Mouse (Mus musculus): Measurements from ENCODE around the gene Emc7.

The Emc7 gene

DNA sequence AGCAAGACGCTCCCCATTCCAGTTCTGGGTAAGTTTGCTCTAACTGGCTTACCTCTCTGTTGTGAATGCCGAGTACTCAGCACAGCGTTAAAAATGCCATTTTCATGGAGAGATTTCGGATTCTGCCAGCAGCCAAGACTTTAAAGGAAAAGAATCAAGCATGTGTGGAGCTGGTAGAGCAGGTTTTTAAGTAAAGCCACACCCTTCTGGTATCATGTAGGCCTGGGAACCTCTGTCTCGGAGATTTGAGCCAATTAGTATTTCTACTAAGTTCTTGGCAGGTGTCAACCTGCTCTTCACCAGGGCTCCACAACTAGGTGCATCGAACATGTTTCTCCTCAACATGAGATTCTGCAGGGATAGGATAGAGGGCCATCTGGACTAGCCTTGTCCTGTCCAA is 21.8 kb downstream of the Emc7 start:
- no peak for DNase-seq (ENCODE audit: low spot score)

DNA sequence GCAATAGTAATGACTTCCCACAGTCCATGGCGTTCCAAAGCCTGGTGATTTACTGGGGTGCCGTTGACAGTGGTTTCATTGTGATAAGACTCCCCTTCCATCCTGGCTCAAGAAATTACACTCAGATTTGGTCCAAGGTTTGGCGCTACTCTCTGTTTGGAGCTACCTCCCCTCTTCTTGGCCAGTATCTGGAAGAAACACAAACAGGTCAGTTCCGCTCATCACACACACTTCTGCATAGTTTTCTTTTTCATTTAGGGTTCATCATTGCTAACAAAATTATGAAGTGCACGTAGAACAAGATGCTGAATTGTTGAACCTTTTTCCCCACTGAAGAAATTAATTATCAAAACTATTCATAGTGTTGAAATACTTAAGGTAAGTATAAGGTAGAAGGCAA is 25.9 kb downstream of the Emc7 start, which contains the start of gene Chrm5:
Gene Chrm5, minus strand, starts transcription at position 101 of the 400 bp plus-strand sequence.
- no peak for DNase-seq (ENCODE audit: low spot score)

DNA sequence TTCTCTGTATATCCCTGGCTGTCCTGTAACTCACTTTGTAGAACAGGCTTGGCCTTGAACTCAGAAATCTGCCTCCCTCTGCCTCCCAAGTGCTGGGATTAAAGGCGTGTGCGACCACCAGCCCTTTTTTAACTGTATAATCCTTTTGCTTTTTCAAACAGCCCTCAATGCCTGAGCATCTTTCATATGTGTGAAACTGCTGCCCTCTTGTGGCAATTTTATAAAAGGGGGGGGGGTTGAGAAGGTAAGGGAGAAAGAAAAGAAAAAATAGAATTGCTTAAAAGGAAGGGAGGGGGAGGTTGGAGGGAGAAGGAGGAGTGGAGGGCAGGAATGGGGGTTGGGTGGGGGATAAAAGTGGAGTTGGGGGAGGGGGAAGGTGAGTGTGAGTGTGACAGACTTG is 26.8 kb downstream of the Emc7 start:
- peak; percentile 29 for DNase-seq (ENCODE audit: low spot score)

DNA sequence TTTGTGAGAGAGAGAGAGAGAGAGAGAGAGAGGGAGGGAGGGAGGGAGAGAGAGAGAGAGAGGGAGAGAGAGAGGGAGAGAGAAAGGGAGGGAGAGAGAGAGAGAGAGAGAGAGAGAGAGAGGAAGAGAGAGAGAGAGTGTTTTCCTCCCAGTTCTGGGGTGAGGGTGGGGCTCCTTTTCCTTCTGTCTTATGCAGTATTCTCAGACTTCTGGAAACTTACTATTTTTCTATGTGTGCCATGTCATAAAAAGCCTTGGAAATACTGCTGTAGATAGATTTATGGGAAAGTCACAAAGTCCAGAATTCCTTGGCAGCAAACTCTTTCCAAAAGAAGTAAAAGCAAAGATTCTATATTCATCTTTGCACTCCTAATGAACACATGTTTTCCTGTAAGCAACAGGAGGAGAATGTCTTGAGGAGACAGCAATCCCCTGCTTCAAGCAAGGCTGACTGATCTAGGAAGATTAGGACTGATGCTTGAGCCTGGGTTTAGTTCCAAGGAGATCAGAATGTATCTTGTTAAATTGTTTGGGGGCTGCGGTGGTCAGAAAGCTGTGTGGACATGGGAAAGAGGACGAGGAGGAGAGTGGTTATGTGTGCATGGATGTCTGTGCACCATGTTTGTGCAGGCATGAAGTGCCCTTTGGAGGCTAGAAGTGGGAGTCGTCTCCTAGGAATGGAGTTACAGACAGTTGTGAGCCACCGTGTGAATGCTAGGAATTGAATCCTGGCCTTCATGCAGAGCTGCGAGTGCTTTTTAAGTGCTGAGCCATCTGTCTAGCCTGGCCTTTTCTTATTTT is 27.9 kb downstream of the Emc7 start:
- DNase-seq (ENCODE audit: low spot score), result no peak

DNA sequence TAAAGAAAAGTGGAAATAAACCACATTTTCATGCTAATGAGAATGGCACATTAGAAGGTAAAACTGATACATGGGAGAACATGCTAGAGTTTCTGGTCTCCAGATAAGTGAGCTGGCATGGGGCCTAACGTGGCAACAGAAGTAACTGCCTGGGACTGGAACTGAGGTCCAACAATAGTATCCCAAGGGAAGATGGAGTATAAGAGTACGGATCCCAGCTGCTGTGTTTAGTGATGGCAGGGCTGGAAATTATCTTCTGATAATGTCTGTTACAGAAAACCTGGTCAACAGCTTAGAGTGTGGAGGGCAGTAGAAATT is 28.5 kb downstream of the Emc7 start:
- no peak for DNase-seq (ENCODE audit: low spot score)

DNA sequence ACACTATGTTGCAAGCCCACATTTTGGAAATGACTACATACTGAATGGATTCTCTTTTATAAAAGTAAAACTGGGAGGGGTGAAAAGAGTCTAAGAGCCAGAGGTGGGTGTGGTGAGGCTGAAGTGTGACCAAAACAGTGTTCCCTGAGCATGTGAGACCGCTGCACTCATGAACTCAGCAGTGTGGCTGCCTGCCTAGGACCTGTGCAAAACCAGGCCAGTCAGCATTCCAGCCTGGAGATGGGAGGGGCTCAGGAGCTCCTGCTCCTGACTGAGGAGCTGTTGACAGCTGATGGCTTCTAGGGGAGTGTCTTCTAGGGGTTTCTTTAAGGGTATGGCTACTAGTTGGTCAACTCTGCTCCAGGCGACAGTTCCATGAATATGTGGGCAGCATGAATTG is 30.1 kb downstream of the Emc7 start:
- no peak for DNase-seq (ENCODE audit: low spot score)

DNA sequence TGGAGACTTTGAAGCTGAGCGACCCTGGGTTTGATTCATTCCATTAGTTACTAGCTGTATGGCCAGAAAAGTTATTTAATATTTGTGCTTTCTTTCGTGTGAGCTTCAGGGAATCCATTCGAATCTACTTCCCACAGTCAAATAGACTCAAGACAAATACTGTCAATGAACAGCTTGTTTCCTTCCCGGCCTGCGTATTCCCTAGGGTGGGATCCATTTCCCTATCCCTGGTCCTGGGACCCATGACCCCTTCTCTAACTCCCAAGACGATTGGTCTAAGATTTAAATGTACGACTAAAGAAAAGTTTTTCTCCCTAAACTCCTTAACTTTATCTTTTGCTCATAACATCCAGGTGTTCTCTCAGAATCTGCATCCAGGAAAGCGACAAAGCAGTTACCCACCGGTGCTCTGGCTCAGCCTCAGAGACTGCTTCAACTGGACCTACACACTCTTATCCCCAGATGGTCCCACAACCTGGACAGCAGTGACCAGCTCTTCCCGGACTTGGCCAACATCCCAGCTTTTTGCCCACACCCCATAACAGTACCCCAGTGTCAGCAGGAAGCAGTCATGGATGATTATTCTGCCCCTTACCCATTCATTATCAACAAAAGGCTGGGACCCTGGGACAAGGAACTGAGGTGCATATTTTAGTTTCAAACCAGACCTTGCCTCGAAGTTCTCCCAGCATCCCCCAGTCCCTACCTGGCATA is 35.8 kb downstream of the Emc7 start:
- DNase-seq (ENCODE audit: low spot score), result no peak

DNA sequence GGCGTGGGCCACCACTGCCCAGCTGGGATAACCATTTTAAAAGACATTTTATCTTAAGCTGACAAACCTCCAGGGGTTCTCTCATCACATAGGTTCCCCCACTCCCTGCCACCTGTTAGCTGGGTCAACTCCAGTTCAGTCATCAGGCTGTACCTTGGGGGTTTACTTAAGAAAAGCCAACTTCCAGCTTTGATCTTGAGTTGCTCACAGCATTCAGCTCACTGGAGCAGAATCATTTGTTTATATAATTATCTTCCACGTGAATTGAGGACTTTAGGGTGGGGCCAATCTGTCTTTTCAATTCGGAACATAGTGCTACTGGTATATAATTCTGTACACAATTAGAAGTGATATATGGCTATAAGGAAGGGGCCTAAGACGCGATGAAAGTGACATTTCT is 36.8 kb downstream of the Emc7 start:
- no peak for DNase-seq (ENCODE audit: low spot score)

DNA sequence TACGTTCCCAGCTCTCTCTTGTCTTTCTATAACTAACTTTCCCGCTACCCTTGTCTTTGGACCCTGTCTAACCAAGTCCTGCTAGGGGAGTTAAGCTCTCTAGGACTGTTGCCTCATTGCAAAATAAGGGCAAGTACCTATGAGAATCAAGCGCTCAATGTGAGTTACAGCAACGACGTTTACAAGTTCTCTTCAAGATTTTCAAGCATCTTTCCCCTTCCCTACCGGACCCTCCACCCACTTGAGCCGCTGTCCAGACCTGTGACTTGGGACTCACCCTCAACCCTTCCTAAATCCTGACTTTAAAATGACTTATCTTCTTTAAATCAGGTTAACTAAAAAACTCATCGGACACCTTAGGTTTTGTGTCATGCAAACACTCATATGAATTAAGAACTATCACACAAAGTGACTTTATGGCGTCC is 37.6 kb downstream of the Emc7 start:
- no peak for DNase-seq (ENCODE audit: low spot score)

DNA sequence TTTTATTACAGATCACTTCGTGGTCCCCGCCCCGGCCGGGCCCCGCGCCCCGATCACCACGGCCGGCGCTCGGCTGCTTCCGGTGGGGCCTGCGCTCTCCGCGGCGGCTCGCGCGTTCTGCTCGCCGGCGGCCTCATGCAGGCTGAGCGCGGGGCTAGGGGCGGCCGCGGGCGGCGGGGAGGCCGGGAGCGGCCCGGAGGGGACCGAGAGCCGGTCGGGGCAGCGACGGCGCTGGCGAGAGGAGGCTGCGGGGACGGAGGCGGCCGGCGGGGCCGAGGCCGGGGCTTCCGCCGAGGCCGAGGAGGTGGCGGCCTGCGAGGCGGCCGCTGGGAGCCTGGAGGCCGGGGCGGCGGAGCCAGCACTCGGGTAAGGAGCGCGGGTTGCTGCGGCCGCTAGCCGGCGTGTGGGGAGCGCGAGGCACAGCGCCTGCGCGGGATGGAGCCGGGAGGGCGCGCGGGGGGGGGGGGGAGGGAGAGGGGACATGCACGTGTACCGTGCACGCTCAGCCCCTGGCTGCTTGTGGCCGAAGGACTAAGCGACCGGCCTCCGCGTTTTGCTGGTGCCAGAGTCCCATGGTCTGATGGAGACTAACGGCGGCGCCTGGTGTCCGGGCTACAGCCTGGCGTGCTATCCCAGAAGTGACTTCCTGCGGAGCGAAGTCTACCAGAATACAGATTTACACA is 38.2 kb downstream of the Emc7 start, which contains the start of gene Aven:
Gene Aven, plus strand, starts transcription at position 109 of the 683 bp plus-strand sequence.
- peak; percentile 90 for DNase-seq (ENCODE audit: low spot score)

DNA sequence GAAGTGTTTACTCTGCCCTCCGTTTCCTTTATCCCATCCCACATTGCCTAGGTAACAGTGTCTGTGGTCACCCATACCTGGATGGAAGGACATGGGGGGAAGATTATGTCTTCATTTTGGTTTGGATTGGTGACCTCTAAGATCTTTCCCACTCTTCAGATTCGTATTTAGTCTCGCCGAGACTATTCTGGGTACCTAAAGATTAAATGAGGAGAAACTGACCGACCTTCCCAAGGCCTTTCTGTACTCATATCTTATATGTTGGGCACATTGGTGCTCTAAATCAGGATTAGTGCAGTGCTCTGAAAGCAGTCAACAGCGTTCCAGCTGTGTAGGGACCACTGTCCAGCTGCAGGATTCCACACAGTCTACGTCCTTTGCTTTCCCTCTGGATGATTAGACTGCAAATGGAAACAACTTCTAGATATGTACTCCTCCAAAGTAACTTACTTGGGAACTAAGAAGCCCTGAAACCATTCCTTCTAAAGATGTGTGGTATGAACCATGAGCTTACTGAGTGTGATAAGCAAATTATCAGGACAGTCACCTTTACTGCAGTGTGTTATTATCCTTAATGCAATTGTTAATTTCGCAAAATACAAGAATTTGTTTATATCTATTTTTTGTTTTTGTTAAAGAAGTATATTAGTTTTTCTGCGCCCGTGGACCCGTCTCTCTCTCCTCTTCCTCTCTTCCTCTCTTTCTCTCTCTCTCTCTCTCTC is 38.9 kb downstream of the Emc7 start:
- no peak for DNase-seq (ENCODE audit: low spot score)

DNA sequence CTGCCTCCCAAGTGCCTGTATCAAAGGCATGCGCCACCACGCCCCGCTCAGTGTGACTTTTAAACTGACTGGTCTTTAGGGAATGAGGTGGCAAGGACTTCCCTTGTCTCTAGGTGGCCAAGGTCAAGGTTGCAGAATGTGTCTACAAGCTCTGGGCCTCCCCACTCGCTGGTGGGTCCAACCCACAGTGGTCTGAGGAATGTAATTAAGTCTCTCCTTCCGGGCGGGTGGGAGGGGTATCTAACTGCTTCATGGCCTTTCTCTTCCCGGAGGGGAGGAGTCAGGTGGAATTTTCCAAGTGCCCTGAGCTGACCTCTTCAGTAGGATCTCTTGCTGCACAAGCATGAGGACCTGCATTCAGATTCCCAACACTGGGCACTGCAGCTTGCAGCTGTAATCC is 43.1 kb downstream of the Emc7 start:
- DNase-seq (ENCODE audit: low spot score), result peak; percentile 18

DNA sequence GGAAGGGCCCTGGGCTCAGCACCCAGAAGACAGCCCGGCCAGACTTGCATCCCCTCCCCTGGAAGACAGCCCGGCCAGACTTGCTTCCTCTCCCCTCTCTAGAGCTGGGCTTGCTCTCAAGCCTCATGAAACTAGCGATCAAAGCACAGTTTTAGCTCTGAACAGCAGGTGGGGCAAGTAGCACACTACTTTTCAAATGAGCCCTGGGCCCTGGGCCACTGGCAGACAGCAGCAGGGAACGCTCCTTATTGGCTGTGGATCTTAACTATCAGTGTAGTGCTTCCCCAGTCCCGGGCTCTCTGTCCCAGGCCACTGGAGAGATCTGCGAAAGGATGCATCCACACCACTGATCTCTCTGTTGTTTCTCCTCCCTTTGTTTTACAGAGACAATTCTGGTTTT is 46.4 kb downstream of the Emc7 start:
- DNase-seq (ENCODE audit: low spot score), result peak; percentile 59

DNA sequence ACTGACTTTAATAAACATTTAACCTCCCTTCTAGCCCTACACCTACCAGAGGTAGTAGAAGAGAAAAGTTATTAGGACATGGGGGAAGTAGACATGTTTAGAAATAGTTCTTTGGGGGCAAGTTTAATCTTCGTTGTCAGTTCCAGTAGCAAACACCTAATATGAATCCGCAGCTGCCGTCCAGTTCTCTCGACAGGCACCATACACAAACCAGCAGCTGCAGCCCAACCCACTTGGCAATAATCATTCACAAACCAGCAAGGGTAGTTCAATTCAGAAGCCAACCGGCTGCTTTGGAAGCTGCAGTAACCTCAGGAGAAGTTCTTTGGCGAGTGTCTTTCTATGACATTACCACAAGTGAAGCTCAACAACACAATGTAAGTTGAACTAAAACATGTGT is 49.2 kb downstream of the Emc7 start:
- no peak for DNase-seq (ENCODE audit: low spot score)

DNA sequence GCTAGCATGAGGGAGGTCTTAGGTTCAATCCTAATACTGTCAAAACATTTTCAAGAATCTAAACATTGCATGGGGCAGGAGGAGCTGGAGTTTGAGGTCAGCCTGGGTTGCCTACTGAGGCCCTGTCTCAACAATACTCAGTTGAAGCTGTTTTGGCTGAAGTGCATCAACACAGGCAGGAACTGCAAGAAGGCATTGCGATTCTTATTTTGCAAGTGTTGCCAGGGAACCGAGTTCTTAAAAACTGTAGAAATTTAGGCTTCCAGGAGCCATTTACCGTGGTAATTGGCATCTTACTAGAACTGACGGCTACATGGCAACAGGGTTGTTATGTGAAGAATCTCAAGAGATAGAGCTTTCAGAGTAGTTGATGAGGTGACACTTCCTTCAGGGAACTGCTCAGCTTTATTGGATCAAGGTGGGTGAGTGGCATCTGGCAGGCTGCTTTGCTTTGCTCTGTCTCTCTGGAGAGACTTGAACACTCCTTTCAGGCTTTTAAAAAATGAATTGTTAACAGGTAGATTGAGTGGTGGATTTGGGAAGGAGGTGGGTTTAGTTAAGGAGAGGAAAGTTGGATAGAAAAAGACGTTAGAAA is 52.1 kb downstream of the Emc7 start:
- DNase-seq (ENCODE audit: low spot score), result no peak

DNA sequence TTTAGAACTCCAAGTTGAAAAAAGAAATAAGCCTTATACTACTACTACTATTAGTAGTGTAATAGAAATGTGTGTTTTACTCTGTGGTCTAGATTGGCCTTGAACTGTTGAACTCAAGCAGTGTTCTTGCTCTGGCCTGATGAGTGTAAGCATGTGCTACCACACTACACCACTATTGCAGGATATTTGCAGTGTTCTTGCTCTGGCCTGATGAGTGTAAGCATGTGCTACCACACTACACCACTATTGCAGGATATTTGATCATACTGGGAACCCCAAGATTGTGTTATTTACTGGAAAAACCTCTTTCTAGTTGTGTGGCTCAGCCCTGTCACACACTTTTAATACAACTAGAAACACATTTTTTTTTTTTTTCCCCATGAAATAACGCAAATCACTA is 52.6 kb downstream of the Emc7 start:
- no peak for DNase-seq (ENCODE audit: low spot score)

DNA sequence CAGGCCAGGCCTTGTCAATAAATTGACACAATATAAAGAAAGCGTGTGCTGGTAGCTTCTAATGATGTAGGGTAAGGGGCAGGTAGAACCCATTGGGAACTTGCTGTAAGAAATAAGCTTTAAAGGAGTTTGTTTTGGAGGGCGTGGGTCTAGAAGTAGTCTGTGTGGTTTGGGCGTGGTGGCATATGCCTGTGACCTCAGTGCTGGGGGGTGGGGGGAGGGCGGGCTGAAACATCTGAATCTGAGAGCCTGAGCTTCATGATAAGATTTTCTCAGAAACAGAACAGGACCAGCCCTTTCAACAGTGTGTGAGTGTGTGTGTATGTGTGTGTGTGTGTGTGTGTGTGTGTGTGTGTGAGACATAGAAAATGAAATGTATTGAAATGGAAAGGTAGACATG is 55.3 kb downstream of the Emc7 start:
- DNase-seq (ENCODE audit: low spot score), result no peak

DNA sequence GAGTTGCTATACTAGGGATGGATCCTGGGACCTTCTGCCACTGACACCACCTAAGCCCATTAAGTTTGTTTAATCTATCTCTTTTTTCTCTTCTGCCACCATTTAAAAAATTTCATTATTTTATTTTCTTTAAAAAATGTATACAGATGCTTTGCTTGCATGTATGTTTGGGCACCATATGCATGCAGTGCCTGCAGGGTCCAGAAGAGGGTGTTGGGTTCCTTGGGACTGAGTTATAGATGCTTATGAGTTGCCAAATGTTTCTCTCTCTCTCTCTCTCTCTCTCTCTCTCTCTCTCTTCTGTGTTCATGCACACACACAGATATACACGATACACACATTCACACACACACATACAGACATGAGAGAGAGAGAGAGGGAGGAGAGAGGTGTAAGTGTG is 58.2 kb downstream of the Emc7 start:
- no peak for DNase-seq (ENCODE audit: low spot score)

DNA sequence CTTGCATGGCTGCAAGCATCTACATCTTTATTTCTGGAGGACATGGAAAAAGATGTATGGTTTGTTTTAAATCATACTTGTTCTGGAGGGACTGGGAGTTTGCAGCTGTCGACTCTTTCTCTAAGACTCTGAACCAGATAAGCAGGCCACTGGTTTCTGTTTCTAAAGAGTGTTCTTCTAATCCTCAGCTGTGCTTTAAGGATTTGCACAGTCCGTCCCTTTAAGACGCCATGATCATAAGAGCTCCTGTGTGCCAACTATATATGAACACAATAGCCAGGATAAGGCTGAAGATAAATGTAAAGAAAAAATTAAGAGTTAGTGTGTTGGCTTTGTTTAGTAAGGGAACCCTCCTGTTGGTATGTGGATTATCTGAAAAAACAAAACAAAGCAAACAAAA is 61.9 kb downstream of the Emc7 start:
- no peak for DNase-seq (ENCODE audit: low spot score)

DNA sequence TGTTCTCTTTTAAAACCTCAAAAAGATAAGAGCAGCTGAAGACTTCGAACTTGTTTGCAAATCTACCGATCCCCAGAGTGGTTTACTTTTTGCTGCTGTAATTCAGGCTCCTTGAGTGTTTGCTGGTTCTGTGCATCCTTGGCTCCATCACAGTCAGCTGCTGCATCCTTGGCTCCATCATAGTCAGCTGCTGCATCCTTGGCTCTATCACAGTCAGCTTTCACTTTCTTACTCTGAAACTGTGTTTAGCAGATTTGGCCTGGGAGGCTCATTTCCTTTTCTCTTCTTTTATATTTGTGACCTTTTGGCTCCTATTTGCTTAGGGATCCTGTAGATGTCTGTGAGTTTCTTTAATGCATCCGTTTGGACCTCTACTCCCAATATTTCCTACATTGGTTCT is 62.4 kb downstream of the Emc7 start:
- DNase-seq (ENCODE audit: low spot score), result no peak

DNA sequence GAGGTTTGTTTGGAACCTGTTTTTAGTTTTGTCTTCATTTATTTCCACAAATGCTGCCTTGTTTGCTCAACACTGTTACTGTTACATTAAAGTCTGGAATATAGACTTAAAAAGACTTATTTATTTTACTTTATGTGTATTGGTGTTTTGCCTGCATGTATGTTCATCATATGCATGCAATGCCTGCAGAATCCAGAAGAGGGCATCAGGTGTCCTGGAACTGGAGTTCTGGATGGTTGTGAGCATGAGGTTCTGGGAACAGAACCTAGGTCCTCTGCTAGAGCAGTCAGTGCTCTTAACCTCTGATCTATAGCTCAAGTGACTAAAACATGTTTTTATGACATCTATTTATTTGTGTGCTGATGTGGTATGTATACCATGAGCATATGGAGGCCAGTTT is 63.7 kb downstream of the Emc7 start:
- DNase-seq (ENCODE audit: low spot score), result no peak

Measured in yolk sac, embryonic 10.5 days (tissue).